Mouse (Mus musculus) left cerebral cortex, postnatal 14 days (tissue): ENCODE results near the gene Zswim7. TPM values are rescaled to one million over a fixed set of nuclear protein-coding genes. Genes with fewer than 3 reads are reported as not detected.
"Not testable (repeated sequence)": the region's sequence is repeated elsewhere in the genome, so short reads cannot be mapped to it uniquely, and the experiment has no call there.

Experiments
- DNase-seq, 2 experiments: peaks; one replicate each; pipeline ENCODE4 v3.0.0; 2021 to 2022; ENCODE audit warnings: low spot score in 2 of 2, mixed read lengths in 1 of 2
- intact Hi-C: fragments of 180-260 bp; cut with DNase I; formaldehyde crosslinking; loops from one replicate; pipeline ENCODE4 v1.15.1; 2025
- long read RNA-seq, 2 experiments: library from polyadenylated mRNA; stranded (forward); transcript quantifications; one replicate each; pipeline ENCODE4 v2.0.0; 2021
- total RNA-seq, 2 experiments: library from RNA; stranded (reverse); gene quantifications; 2 replicates each; pipeline ENCODE4 v1.2.3; 2021

Zswim7 gene
- 10 to 100 TPM; 14.8 to 19.5 TPM for total RNA-seq
- long read RNA-seq, experiment 1, transcript Zswim7-201 (5 exons, 732 nt) = major isoform, 9 of 11 reads
- long read RNA-seq, experiment 1, partial matches to known transcripts = 1 of 11 reads
- long read RNA-seq, experiment 1, other reads (novel, unspliced or antisense) = 1 of 11 reads
- long read RNA-seq, experiment 2, transcript Zswim7-201 (5 exons, 732 nt) = major isoform, 5 of 12 reads
- long read RNA-seq, experiment 2, partial matches to known transcripts = 1 of 12 reads
- long read RNA-seq, experiment 2, other reads (novel, unspliced or antisense) = 6 of 12 reads

DNA sequence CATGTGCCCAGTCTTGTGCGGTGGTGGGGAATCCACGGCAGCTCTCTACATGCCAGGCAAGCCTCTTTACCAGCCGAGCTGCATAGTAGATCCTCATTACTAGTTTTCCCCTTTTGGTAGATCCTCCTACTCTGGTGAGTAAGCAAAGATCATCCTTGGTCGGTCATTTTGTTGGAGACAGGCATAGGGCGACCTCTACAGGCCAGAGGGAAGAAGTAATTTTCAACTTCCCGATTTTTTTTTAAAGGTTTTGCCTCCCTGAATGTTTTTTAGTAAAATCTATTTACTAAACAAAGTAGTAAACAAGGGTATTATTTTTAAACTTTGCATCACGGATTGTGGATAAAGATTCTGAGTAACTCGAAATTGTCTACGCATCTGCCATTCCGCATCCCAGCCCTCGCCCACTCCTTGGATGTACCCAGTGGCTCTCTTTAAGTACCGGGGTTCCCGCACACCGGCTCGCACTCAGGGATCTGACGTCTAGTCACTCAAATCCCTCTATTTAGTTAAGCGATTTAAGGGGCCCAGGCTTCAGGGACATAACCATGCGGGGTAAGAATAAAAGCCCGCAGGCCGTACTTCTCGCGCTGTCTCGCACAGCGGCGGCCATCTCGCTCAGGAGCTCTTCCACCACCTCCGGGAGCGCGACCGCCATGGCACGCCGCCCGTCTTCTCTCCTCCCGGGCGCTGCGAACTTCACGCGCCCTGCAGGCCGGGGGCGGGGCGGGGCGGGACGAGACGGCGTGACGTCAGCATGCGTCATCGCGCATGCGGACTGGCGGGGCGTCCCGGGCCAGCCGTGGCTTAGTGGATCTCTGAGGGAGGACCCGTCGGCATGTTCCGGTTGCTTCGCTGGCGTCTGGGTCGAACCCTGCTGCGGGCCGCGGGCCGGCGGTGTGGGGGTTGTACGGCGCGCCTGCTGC, at the start of gene Zswim7, which contains the start of gene Ttc19:
Gene Zswim7, minus strand, starts transcription at position 701 of the 926 bp plus-strand sequence.
Gene Ttc19, plus strand, starts transcription at position 799 of the 926 bp plus-strand sequence.
- intact Hi-C loops = loop anchor here (1.0 to 2.0 kb wide), 3 partner anchors 154 to 330 kb away; no protein-coding TSS in a partner anchor
- peak; percentile 91 to 93 for DNase-seq

DNA sequence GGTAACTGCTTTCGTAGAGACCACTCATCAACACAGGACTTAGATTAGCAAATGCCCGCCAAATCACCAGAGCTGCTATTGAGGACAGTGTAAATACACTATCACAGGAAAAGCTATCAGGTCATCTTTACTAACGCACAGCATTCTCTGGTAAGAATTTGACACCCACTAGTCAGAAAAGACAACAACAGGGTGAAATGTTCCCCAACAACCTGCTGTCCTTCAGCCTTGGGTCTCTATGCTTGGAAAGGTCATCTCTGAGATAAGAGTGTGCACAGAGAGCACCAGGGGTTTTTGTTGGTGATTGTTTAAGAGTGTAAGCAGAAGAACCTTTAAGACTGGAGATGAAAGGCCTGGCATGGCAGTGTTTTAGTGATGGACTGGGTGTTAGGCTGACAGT, 42.5 kb upstream of the Zswim7 start:
- no peak for DNase-seq
- intact Hi-C loops = no loop called here

- no peak for DNase-seq
- intact Hi-C loops = no loop called here
These were observed 38.9 kb upstream of the Zswim7 start for GRCm38 (mm10) chr11:62320097-62320496.

DNA sequence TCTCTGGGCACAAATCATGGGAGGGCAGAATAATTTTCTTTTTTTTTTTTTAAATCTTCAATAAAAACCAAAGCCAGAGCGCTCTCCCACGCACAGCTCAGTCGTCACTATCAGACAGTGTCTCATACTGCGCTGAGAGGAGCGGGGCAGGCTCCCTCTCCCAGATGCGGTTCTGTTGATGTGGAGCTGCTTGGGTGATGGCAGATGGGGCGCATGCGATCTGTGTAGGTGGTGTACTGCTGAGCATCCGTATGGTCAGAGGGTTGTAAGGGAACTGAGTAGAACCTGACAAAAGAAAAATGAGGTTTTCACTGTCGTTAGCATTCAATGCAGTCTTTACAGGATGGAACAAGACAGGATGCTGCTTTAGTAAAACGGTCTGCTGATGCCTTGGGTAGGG, 36.6 kb upstream of the Zswim7 start:
- DNase-seq = peak; percentile 71 to 79
- intact Hi-C loops = no loop called here

DNA sequence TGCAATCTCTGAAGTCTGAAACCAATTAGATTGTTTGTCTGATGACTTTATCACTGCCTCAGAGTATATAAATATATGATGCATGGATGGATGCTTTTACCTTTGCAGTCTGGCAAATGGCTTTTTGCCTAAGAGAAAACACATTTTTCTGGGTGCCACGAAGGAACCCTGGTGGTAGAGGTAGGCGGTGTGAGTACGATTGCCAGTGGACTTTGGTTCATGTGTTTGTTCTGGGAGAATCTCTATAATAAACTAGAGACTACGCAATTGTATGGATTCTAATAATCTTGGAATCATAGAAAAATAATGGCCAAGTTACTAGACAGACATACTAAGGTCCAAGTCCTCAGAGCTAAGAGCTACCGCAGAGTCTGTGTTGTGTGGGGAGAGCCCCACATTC, 33.8 kb upstream of the Zswim7 start:
- intact Hi-C loops = no loop called here
- no peak for DNase-seq

GRCm38 (mm10) chr11:62309296-62309695, 28.1 kb upstream of the Zswim7 start:
- intact Hi-C loops = no loop called here
- no peak for DNase-seq

DNA sequence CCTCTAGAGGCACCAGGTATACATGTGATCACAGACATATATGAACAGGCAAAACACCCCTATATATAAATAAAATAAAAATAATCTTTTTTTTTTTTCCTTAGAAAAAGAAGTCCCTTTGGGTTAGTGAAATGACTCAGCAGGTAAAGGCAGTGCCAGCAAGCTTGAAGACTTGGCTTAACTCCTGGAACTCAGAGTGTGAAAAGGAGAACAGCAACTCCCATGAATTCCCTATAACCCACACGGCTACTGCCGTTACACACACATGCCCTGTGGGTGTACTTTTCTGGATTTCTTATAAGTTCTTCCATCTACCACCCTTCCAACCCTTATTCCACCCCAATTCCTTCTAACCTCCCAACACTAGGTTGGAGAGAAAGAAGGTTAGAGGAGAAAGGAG, 24.7 kb upstream of the Zswim7 start:
- intact Hi-C loops = no loop called here
- DNase-seq = peak in 1 of 2 experiments; percentile 54

DNA sequence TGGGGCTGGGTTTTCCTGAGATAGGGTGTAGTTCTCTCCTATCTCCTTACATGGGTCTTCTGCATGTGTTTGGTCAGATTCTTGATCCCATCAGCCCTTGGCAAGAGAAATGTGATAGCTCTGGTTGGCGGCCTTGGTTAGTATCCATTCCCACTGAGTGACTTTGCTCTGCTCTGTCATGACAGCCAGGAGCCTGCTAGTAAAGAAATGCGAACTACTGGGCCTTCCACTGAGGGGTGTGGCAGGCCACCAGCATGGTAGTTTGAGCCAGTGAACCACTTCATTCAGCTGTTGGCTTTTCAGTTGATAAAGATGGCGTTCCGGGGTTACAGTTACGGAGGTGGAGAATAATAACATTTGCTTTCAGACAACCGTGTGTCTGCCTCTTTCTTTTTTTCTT, 17.7 kb upstream of the Zswim7 start:
- intact Hi-C loops = no loop called here

GRCm38 (mm10) chr11:62294121-62294520, 12.9 kb upstream of the Zswim7 start:
- intact Hi-C loops = no loop called here
- no peak for DNase-seq

More for the DNA sequence above, 17.7 kb upstream of the Zswim7 start:
- DNase-seq = no peak

- intact Hi-C loops = no loop called here
- DNase-seq = no peak
These were observed 6.5 kb upstream of the Zswim7 start for GRCm38 (mm10) chr11:62287700-62288099.

GRCm38 (mm10) chr11:62285020-62285419, 3.8 kb upstream of the Zswim7 start:
- no peak for DNase-seq
- intact Hi-C loops = no loop called here

DNA sequence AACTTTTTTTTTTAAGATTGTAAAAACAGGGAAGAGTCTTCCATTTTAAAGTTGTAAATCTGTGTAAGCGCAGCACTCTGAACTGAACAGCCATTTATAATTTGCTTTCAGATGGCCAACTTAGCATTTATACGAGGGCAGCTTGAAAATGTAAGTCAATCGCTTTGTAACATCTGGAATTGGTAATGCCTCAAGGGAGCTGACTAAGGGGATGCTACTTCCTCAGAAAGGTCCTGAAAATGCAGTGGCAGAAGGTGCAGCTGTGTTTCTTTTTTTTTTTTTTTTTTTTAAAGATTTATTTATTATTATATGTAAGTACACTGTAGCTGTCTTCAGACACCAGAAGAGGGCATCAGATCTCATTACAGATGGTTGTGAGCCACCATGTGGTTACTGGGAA, 2.8 kb upstream of the Zswim7 start:
- intact Hi-C loops, DNase-seq: not testable (repeated sequence)

- peak; percentile 46 for DNase-seq
- intact Hi-C loops = loop anchor here (2.0 kb wide), 1 partner anchor 331 kb away; no protein-coding TSS in a partner anchor
These were observed 424 bp upstream of the Zswim7 start for GRCm38 (mm10) chr11:62281601-62281997.

DNA sequence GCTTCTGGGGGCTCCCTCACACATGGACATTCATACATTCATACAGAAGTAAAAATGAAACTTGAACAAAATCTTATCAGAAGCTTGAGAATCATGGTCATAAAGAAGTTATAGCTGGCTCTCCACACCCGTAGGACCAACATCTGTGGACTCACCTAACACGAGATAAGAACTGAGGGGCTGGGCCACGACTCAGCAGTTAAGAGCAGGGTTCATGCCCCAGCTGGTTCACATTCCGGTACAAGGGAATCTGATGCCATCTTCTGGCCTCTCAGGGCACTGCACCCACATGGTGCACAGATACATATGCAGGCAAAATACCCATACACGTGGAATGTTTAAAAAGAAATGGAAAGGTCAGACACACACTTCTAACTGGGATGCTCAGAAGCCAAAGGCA, 3.1 kb downstream of the Zswim7 start:
- peak; percentile 75 to 78 for DNase-seq
- intact Hi-C loops = no loop called here

DNA sequence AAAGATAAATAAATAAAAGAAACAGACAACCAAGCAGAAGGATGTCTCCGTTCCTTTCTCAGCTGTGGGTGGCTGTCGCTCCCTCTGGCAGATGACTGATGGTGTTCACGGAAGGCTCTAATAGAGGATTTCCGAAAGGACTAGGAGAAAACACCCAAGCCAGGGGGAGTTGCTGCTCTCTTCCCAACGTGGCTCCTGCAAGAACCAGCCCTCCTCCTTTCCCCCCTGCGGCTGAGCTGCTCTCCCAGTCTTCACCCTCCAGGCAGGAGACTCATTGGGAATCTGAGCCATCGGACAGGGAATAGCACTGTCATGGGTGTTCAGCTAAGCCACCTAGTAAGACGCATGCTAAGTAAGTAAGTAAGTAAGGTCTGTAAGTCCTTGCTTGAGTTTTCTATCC, 4.1 kb downstream of the Zswim7 start:
- intact Hi-C loops = no loop called here

DNA sequence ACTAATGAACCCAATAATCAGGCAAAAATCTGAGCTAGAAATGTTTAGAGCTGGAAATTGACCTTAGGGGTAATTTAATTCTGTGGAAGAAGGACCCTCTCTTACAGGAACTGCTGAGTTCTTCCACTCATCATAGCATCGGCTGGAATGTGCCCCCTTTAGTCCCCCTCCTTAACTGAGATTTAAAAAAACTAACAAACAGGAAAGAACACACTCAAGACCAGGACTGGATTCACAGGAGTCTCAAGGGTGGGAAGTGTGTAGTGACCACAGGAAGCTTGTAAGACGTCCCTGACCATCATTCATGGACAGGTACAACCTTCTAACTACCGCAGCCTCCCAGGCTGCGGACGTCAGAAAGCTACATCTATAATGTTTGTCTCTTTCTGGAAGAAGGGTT, 10.3 kb downstream of the Zswim7 start:
- intact Hi-C loops = no loop called here
- DNase-seq = no peak

More for the DNA sequence above, 4.1 kb downstream of the Zswim7 start:
- no peak for DNase-seq

GRCm38 (mm10) chr11:62269097-62269496, 12.1 kb downstream of the Zswim7 start:
- intact Hi-C loops = no loop called here
- DNase-seq = no peak

DNA sequence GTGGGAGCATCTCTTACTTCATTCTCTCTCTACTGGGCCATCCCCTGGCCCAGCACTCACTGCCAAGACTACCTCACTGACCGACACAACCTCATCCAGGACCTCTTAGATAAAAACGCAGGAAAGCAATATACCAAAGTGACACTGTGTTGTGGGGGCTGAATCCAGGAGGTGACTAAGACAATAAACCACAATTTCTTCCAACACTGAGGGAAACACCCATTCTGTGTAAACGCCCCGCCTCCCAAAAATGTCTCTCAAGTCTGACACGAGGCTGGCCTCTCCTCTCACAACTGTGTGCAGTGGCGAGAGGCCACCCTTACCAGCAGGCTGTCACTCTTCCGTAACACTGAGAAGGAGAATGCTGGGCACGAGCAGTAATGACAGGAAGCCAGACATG, 12.8 kb downstream of the Zswim7 start:
- no peak for DNase-seq
- intact Hi-C loops = no loop called here

DNA sequence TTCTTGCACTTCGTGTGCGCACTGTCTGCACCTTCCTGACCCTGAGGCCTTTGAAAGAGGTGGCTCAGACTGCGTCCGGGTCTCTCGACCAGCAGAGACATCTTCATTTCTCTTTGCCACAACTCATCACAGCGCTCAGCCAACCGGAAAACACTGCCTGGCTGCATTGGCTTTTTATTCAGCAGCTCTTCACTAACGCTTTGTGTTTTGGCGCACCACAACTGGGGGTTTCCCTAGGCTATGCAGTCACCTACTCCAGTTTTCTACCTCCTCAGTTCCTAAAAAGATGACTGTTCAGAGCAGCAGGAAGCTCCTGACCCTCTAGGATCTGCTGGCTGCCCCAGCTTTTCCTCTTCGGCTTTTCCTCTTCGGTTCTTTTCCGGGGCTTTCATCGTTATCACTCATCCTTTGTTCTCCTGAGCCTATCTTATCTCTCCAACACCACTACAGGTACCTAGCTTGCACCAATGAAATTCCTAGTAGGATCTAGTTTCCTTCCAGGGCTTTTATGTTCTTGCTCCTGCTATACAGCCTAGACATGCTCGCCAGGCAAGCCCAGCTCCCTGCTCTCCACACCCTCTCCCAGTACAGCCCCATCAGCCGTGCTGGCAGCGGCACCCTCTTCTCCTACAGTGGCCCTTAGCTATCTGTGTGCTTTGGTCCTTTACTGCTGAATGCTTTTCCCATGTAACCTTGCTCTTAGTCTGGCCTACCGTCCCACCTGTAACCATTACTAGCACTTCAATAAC, 14.5 kb downstream of the Zswim7 start:
- intact Hi-C loops = no loop called here

DNA sequence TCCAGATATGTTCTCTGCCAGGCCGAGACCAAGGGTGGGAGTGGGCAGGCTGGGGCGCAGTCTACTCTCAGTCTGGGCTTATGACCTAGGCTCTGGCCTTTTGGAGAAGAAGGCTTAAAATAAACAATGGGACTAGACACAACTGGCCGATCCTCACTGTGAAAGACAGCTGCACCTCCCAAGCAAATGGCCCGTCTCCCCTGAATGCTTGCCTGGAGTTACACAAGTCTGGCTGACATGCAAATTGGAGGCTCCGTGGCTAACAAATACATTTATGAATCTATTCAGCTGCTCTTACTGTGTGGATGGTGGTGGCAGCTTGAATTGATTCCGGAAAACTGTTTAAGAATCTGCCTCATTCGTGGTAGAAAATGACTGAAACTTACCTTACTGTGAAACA, 15.5 kb downstream of the Zswim7 start:
- intact Hi-C loops = no loop called here

More for the DNA sequence above, 14.5 kb downstream of the Zswim7 start:
- DNase-seq = no peak

More for the DNA sequence above, 15.5 kb downstream of the Zswim7 start:
- no peak for DNase-seq
